11 mouse cellular contexts compared by ENCODE assay signal in the genomic region with DNA sequence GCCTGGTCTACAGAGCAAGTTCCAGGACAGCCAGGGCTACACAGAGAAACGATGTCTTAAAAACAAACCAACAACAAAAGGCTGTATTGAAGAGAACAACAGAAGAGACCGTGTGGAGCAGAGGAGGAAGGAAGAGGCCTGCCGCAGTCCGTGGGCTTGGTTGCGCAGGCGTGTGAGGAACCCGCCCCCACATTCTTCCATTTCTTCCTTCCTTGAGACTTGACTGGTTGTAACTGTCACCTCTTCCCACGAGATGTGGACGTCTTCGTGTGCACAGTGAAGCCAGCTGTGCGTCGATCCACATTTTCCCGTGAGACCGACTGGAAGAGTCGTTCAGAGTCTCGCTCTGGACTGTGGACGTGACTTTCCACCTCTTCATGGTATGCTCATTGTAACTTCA. TPM values are rescaled to one million over a fixed set of nuclear protein-coding genes. Genes with fewer than 3 reads are reported as not detected.
DNase-seq lines count a peak whose midpoint lies in the region; ATAC-seq and TF ChIP-seq lines count a peak whose summit lies in the region.
"Had no signal": no experiment of that assay in that cellular context is flagged by ENCODE, and none has a peak within 500 bp of the region (broad histone marks: within the 10 kb centered on the region; RNA-seq: fewer than 3 reads in every experiment).

No protein-coding gene starts in this region.

- H3K27ac ChIP-seq in heart, adult 2 months, result peak overlapping the region; percentile 91
- H3K27ac ChIP-seq: limb, embryonic 12.5 days; neural tube, embryonic 12.5 days had no signal

- peak in 1 of 2 experiments; percentile 66 for DNase-seq in heart, adult 2 months
- DNase-seq in heart, postnatal 36 days, result no peak
- DNase-seq in kidney, postnatal 36 days, result peak; percentile 52 to 55
- DNase-seq in naive thymus-derived CD4-positive, alpha-beta T cell, adult 2 months (ENCODE audit: low read depth), result peak; percentile 79
- no peak for DNase-seq in right cerebral cortex, postnatal 36 days (ENCODE audit: low spot score in 2 of 2)
- DNase-seq in urinary bladder, postnatal 10 days (ENCODE audit: low spot score), result no peak
- no peak for DNase-seq in gastrocnemius, adult 18-20 months (ENCODE audit: low spot score)

- ATAC-seq in CD4-positive, CD25-positive, alpha-beta regulatory T cell, adult 4 months, result peak; percentile 77

- no peaks in the 10 kb centered on the region; the same call in 1 of the 2 replicates for H3K36me3 ChIP-seq in heart, adult 2 months (ENCODE audit: control insufficient read depth, insufficient read depth, low read length)
- H3K36me3 ChIP-seq: limb, embryonic 12.5 days; neural tube, embryonic 12.5 days had no signal

- peak overlapping the region; percentile 13 for H3K9ac ChIP-seq in heart, adult 2 months (ENCODE audit: low read depth, low read length)
- H3K9ac ChIP-seq: limb, embryonic 12.5 days; neural tube, embryonic 12.5 days had no signal

- H3K27me3 ChIP-seq in heart, adult 2 months (ENCODE audit: control insufficient read depth, insufficient read depth, low read length), result no peaks in the 10 kb centered on the region
- H3K27me3 ChIP-seq: neural tube, embryonic 12.5 days had no signal

- TF ChIP-seq POLR2A in heart, adult 2 months (IDR thresholded peaks at IDR 0.05; ENCODE audit: insufficient read depth, low read depth, low read length), result peak; percentile 77

- TF ChIP-seq EP300 in heart, adult 2 months (IDR thresholded peaks at IDR 0.05; ENCODE audit: insufficient read depth, low read depth, low read length), result no peak

- H3K79me2 ChIP-seq in heart, adult 2 months (replicated peaks; ENCODE audit: control insufficient read depth, insufficient read depth, low read length), result no peaks in the 10 kb centered on the region; the same call in 1 of the 2 replicates

- intact Hi-C loops in heart, adult 2 months (cut with DNase I), result loop anchor here (2.0 kb wide), 1 partner anchor 27 kb away; a partner anchor contains a TSS
- intact Hi-C loops in heart, postnatal 36 days (cut with DNase I), result no loop called here

- 39% methylated on average over 17 of the region's 17 CpGs for WGBS in heart, adult 2 months

- no peak for TF ChIP-seq CTCF in heart, adult 2 months (IDR thresholded peaks at IDR 0.05)

- no peak overlapping the region; the same call in 1 of the 2 replicates for H3K4me3 ChIP-seq in heart, adult 2 months
- H3K4me3 ChIP-seq: limb, embryonic 12.5 days; neural tube, embryonic 12.5 days had no signal

- H3K4me1 ChIP-seq in heart, adult 2 months (ENCODE audit: control insufficient read depth, insufficient read depth, low read length), result peaks cover 10% of the 10 kb centered on the region

RNA-seq across cellular contexts. Expression of a gene that starts 26.7 kb away (rescaled TPM):
- under 1 TPM in 1 of 2 experiments, not detected in 1; 0.34 TPM for total RNA-seq in heart, adult 2 months (2021)
- 1.0 and 3.6 TPM in 2 replicates for polyA plus RNA-seq in heart, adult 2 months (2012; rRNA removed)
- total RNA-seq in heart, postnatal 36 days (2021), result under 1 TPM in 1 of 2 experiments, not detected in 1; 0.28 TPM
- 10 to 100 TPM; 12.1 to 23.6 TPM for polyA plus RNA-seq in CD4-positive, CD25-positive, alpha-beta regulatory T cell, adult 4 months (2017; shearing (Covaris generic))
- total RNA-seq in gastrocnemius, adult 18-20 months (2021), result under 1 TPM in 1 of 2 experiments, not detected in 1; 0.47 TPM

RNA-seq across cellular contexts. Expression of a gene that starts 43.7 kb away (rescaled TPM):
- 100 to 1,000 TPM; 622 to 797 TPM for total RNA-seq in heart, adult 2 months (2021)
- 268 and 420 TPM in 2 replicates for polyA plus RNA-seq in heart, adult 2 months (2012; rRNA removed)
- total RNA-seq in heart, postnatal 36 days (2021), result 100 to 1,000 TPM; 751 to 829 TPM
- polyA plus RNA-seq in CD4-positive, CD25-positive, alpha-beta regulatory T cell, adult 4 months (2017; shearing (Covaris generic)), result 10 to 100 TPM in 1 of 2 experiments, 1 to 10 TPM in 1; 9.2 to 11.0 TPM
- total RNA-seq in gastrocnemius, adult 18-20 months (2021), result 100 to 1,000 TPM; 378 to 469 TPM

RNA-seq across cellular contexts. Expression of a gene that starts 47.5 kb away (rescaled TPM):
- total RNA-seq in heart, adult 2 months (2021), result 1 to 10 TPM; 2.8 to 3.0 TPM
- 12.2 and 21.0 TPM in 2 replicates for polyA plus RNA-seq in heart, adult 2 months (2012; rRNA removed)
- 1 to 10 TPM; 1.4 to 2.7 TPM for total RNA-seq in heart, postnatal 36 days (2021)
- polyA plus RNA-seq in CD4-positive, CD25-positive, alpha-beta regulatory T cell, adult 4 months (2017; shearing (Covaris generic)), result under 1 TPM in 1 of 2 experiments, not detected in 1; 0.26 TPM
- under 1 TPM; 0.30 to 0.36 TPM for total RNA-seq in gastrocnemius, adult 18-20 months (2021)
- polyA plus RNA-seq: heart, embryonic 14.5 days; limb, embryonic 12.5 days; neural tube, embryonic 12.5 days had no signal

RNA-seq across cellular contexts. Expression of a gene that starts 59.7 kb away (rescaled TPM):
- 10 to 100 TPM; 14.5 to 20.9 TPM for total RNA-seq in heart, adult 2 months (2021)
- 11.1 and 19.9 TPM in 2 replicates for polyA plus RNA-seq in heart, adult 2 months (2012; rRNA removed)
- total RNA-seq in heart, postnatal 36 days (2021), result 10 to 100 TPM; 15.9 to 17.1 TPM
- polyA plus RNA-seq in CD4-positive, CD25-positive, alpha-beta regulatory T cell, adult 4 months (2017; shearing (Covaris generic)), result 10 to 100 TPM; 41.3 to 42.7 TPM
- total RNA-seq in gastrocnemius, adult 18-20 months (2021), result 10 to 100 TPM; 11.5 to 12.0 TPM

Comparison
In these comparisons a context has a peak if more than half of its experiments do, and no peak if none do; other contexts are left out.
1. DNase-seq: peak in kidney, postnatal 36 days (2 of 2) and naive thymus-derived CD4-positive, alpha-beta T cell, adult 2 months (single experiment); none in heart, postnatal 36 days (0 of 2), right cerebral cortex, postnatal 36 days (0 of 2), urinary bladder, postnatal 10 days (single experiment) and gastrocnemius, adult 18-20 months (single experiment).